Mouse (Mus musculus) liver, embryonic 11.5 days (tissue): Measurements from ENCODE around the gene Gm20521. TPM values are rescaled to one million over a fixed set of nuclear protein-coding genes. Genes with fewer than 3 reads are reported as not detected.
A peak's percentile ranks its signal among the peaks of the same experiment; 100 is the strongest.

Experiments used
- ATAC-seq: fragments of 200-750 bp; cut with Nextera tagmentation; replicated peaks from 2 replicates; pipeline ENCODE4 v1.8.0; 2017; ENCODE audit warnings: moderate number of reproducible peaks, mild to moderate bottlenecking, moderate TSS enrichment, moderate library complexity; ENCODE audit not compliant: low FRiP score
- DNase-seq: peaks from one replicate; pipeline ENCODE4 v3.0.0-alpha.2; 2017; ENCODE audit warnings: low spot score
- H3K27ac ChIP-seq: fragments of 300-500 bp; sonication (generic); 2 replicates; pipeline ENCODE4 v1.5.1; 2014; ENCODE audit warnings: mild to moderate bottlenecking, low read depth, low read length, control low read depth
- H3K27me3 ChIP-seq: fragments of 300-500 bp; sonication (generic); replicated peaks from 2 replicates; pipeline ENCODE4 v1.6.1; 2014; ENCODE audit warnings: low read length, mixed read lengths; ENCODE audit not compliant: control insufficient read depth, insufficient read depth
- H3K36me3 ChIP-seq: fragments of 300-500 bp; sonication (generic); 2 replicates; pipeline ENCODE4 v1.6.1; 2014; ENCODE audit warnings: mild to moderate bottlenecking, low read length, moderate library complexity, mixed read lengths; ENCODE audit not compliant: control insufficient read depth, insufficient read depth
- H3K4me1 ChIP-seq: fragments of 300-500 bp; sonication (generic); replicated peaks from 2 replicates; pipeline ENCODE4 v1.6.1; 2014; ENCODE audit warnings: low read length, mixed read lengths; ENCODE audit not compliant: control insufficient read depth, insufficient read depth
- H3K4me2 ChIP-seq: fragments of 300-500 bp; sonication (generic); 2 replicates; pipeline ENCODE4 v1.6.1; 2014; ENCODE audit warnings: mild to moderate bottlenecking, control low read depth, moderate library complexity
- H3K4me3 ChIP-seq: fragments of 300-500 bp; sonication (generic); 2 replicates; pipeline ENCODE4 v1.5.1; 2014; ENCODE audit warnings: low read depth, low read length, control low read depth
- H3K9ac ChIP-seq: fragments of 300-500 bp; sonication (generic); 2 replicates; pipeline ENCODE4 v1.6.1; 2014; ENCODE audit warnings: low read depth, low read length, control low read depth
- H3K9me3 ChIP-seq: fragments of 300-500 bp; sonication (generic); 2 replicates; pipeline ENCODE4 v1.6.1; 2016; ENCODE audit warnings: low read length, inconsistent platforms, mixed read lengths; ENCODE audit not compliant: control insufficient read depth
- WGBS: fragments of 180-500 bp; shearing (Covaris S2); extraction: QIAGEN DNeasy Blood & Tissue Kit; methylation state at CpG from one replicate; pipeline ENCODE4 v1.1.7; 2014; 5-methylcytosine and 5-hydroxymethylcytosine counted together
- polyA plus RNA-seq: library from polyadenylated mRNA; unstranded; fragments of >200 nt; fragmentation: Nextera tagmentation; extraction: Ambion mirVana; gene quantifications from 2 replicates; pipeline ENCODE4 v1.2.1, GENCODE M21; 2014

Gm20521 gene
- polyA plus RNA-seq, 1 experiment from 2014 or later: 0.27 TPM

GRCm38 (mm10) chr14:54936831-54937160 lies 53.6 kb downstream of the Gm20521 start:
- no peak overlapping the region for H3K4me3 ChIP-seq
- H3K4me1 ChIP-seq: no peaks in the 10 kb centered on the region
- H3K9ac ChIP-seq: no peak overlapping the region
- no peak overlapping the region for H3K4me2 ChIP-seq
- no peaks in the 10 kb centered on the region for H3K36me3 ChIP-seq
- 40% methylated on average over 6 of the region's 6 CpGs for WGBS
- H3K27ac ChIP-seq: no peak overlapping the region
- H3K27me3 ChIP-seq: peaks cover 3% of the 10 kb centered on the region
- H3K9me3 ChIP-seq: no peaks in the 10 kb centered on the region
- ATAC-seq (no peak), DNase-seq (no peak)

- 80% methylated on average over 16 of the region's 16 CpGs for WGBS
- Histone ChIP-seq H3K4me3 (no peak overlapping the region), H3K36me3 (no peaks in the 10 kb centered on the region), H3K27me3 (peaks cover 3% of the 10 kb centered on the region), H3K27ac (no peak overlapping the region), H3K9me3 (no peaks in the 10 kb centered on the region), H3K9ac (no peak overlapping the region), H3K4me2 (no peak overlapping the region), H3K4me1 (no peaks in the 10 kb centered on the region)
- no peak for DNase-seq
- ATAC-seq: no peak
Observed at GRCm38 (mm10) chr14:54937361-54938182, 54.3 kb downstream of the Gm20521 start.

GRCm38 (mm10) chr14:54938431-54939219 lies 55.4 kb downstream of the Gm20521 start:
- H3K9me3 ChIP-seq: no peaks in the 10 kb centered on the region
- no peak overlapping the region for H3K4me2 ChIP-seq
- no peak for ATAC-seq
- no peak overlapping the region for H3K4me3 ChIP-seq
- H3K27me3 ChIP-seq: peaks cover 3% of the 10 kb centered on the region
- H3K4me1 ChIP-seq: no peaks in the 10 kb centered on the region
- no peaks in the 10 kb centered on the region for H3K36me3 ChIP-seq
- no peak overlapping the region for H3K9ac ChIP-seq
- H3K27ac ChIP-seq: no peak overlapping the region
- DNase-seq: no peak
- 73% methylated on average over 15 of the region's 15 CpGs for WGBS

- H3K27me3 ChIP-seq: peaks cover 3% of the 10 kb centered on the region
- no peak for ATAC-seq
- no peaks in the 10 kb centered on the region for H3K36me3 ChIP-seq
- H3K27ac ChIP-seq: no peak overlapping the region
- no peak overlapping the region for H3K4me2 ChIP-seq
- H3K4me1 ChIP-seq: no peaks in the 10 kb centered on the region
- DNase-seq: peak; percentile 62
- H3K9me3 ChIP-seq: no peaks in the 10 kb centered on the region
- 48% methylated on average over 12 of the region's 12 CpGs for WGBS
- H3K4me3 ChIP-seq: no peak overlapping the region
- no peak overlapping the region for H3K9ac ChIP-seq
Observed at GRCm38 (mm10) chr14:54939434-54940175, 56.4 kb downstream of the Gm20521 start.

GRCm38 (mm10) chr14:54940176-54940530 lies 56.9 kb downstream of the Gm20521 start:
- Histone ChIP-seq H3K4me3 (no peak overlapping the region), H3K4me1 (no peaks in the 10 kb centered on the region), H3K36me3 (no peaks in the 10 kb centered on the region), H3K4me2 (no peak overlapping the region), H3K9me3 (no peaks in the 10 kb centered on the region), H3K27ac (no peak overlapping the region), H3K27me3 (peaks cover 3% of the 10 kb centered on the region), H3K9ac (no peak overlapping the region)
- WGBS: 73% methylated on average over 3 of the region's 3 CpGs
- no peak for DNase-seq
- no peak for ATAC-seq

GRCm38 (mm10) chr14:54941024-54941978 lies 58.1 kb downstream of the Gm20521 start:
- no peaks in the 10 kb centered on the region for H3K9me3 ChIP-seq
- no peak overlapping the region for H3K27ac ChIP-seq
- H3K9ac ChIP-seq: no peak overlapping the region
- WGBS: 62% methylated on average over 13 of the region's 13 CpGs
- DNase-seq (no peak), ATAC-seq (no peak)
- no peak overlapping the region for H3K4me2 ChIP-seq
- H3K4me3 ChIP-seq: no peak overlapping the region
- H3K27me3 ChIP-seq: peaks cover 3% of the 10 kb centered on the region
- no peaks in the 10 kb centered on the region for H3K4me1 ChIP-seq
- no peaks in the 10 kb centered on the region for H3K36me3 ChIP-seq

- 84% methylated on average over 8 of the region's 8 CpGs for WGBS
- Histone ChIP-seq H3K27me3 (no peaks in the 10 kb centered on the region; the same call in 1 of the 2 replicates), H3K4me1 (no peaks in the 10 kb centered on the region), H3K9me3 (no peaks in the 10 kb centered on the region), H3K4me2 (no peak overlapping the region), H3K36me3 (no peaks in the 10 kb centered on the region), H3K27ac (no peak overlapping the region), H3K9ac (no peak overlapping the region), H3K4me3 (no peak overlapping the region)
- ATAC-seq (no peak), DNase-seq (no peak)
Observed at GRCm38 (mm10) chr14:54942479-54942878, 59.2 kb downstream of the Gm20521 start.

- WGBS: 88% methylated on average over 7 of the region's 7 CpGs
- Histone ChIP-seq H3K9me3 (no peaks in the 10 kb centered on the region), H3K36me3 (no peaks in the 10 kb centered on the region), H3K27ac (no peak overlapping the region), H3K27me3 (no peaks in the 10 kb centered on the region), H3K4me1 (no peaks in the 10 kb centered on the region), H3K9ac (no peak overlapping the region), H3K4me2 (no peak overlapping the region), H3K4me3 (no peak overlapping the region)
- DNase-seq (no peak), ATAC-seq (no peak)
Observed at GRCm38 (mm10) chr14:54943971-54944370, 60.7 kb downstream of the Gm20521 start.
